Mouse (Mus musculus) c-Kit-positive CD71-negative TER-119-negative erythroid progenitor cells, embryonic 14.5 days (primary cell): Measurements from ENCODE around the gene Efna5.

Source experiments
- DNase-seq: peaks from one replicate; pipeline ENCODE4 v3.0.0-alpha.2; 2013; ENCODE audit warnings: low read depth

Efna5 gene

DNA sequence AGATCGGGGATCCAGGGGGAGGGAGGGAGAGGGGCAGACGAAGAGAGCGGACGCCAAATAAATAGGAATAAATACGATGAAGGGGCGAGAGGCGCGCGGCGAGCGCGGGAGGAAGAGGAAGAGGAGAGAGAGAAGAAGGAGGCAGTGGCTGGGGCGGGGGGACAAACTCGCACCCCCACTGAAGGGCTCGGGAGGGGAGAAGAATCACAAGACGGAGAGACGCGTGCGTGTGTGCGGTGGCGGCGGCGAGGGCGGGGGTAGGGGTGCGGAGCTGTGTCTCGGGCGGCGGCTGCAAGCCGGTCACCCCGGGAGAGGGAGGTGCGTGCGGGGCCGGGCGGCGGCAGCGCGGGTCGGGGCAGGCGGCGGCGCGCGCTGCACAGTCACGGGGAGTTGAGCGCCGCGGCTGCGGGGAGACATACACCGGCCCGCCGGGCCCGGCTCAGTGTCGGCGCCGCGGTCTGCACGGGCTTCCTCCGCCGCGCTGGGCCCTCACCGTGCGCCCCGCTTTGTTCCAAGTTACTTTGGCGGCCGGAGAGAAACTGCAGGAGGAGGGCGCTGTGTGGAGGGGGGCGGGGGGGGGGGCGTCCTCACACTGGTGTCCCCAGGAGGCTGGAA is at the start of gene Efna5:
Gene Efna5, minus strand, starts transcription at position 142 of the 615 bp plus-strand sequence.
- no peak for DNase-seq

GRCm38 (mm10) chr17:62915304-62915703 is 34.2 kb upstream of the Efna5 start:
- no peak for DNase-seq

DNA sequence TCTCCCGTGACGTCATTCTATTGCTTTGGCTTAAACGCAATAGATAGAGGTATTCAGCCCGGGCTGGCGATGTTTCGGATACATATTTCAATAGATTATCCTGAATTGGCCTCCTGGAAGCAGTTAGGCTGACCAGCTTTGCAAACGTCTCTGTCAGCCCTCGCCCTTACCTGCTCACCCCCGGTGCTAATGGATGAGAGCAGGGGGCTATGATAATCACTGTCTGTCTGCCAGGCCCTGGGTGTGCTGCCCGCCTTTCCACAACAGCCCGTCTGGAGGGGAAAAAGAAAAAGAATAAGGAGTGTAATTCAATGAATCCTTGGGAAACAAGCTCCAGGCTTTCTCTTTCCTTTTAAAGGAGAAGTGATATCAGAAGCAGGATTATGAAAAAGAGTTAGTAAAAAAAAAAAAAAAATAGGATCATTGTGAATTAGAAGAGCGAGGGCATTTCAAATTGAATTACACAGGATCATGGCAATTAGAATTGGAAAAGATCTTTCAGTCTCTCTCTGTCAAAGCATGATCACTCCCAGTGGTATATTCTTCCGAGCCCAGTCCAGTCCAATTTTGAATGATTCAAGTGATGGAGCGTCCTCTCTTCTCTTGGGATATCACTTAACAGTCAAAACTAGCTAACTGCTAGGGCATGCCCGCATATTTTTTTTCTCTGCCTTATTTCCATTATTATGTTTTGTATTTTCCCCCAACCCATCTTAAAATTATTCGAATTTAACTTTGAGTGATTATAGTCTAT is 24.8 kb upstream of the Efna5 start:
- no peak for DNase-seq

DNA sequence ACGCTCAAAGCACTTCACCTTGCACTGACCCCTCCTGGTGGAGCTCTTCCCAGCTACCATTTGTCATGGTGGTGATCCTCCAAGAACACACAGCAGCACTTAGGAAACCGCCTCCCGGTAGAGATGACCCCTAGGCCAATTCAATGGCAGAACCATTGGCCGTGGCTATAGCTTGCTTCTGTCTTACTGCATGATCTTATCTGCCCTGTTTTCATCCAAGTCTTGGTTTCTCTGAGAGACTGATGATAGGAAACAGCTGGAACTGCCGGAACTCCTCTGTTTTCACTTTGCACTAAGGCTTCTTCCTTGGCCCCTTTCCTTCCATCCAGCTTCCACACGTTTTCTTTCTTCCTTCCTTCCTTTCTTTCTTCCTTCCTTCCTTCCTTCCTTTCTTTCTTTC is 17.9 kb upstream of the Efna5 start:
- no peak for DNase-seq

- DNase-seq, result no peak
Observed at GRCm38 (mm10) chr17:62889991-62890390, 8.9 kb upstream of the Efna5 start.

- no peak for DNase-seq
Observed at GRCm38 (mm10) chr17:62884129-62884506, 3.0 kb upstream of the Efna5 start.

GRCm38 (mm10) chr17:62883476-62884128 is 2.5 kb upstream of the Efna5 start:
- DNase-seq, result no peak

- no peak for DNase-seq
Observed at GRCm38 (mm10) chr17:62882726-62883475, 1.8 kb upstream of the Efna5 start.

DNA sequence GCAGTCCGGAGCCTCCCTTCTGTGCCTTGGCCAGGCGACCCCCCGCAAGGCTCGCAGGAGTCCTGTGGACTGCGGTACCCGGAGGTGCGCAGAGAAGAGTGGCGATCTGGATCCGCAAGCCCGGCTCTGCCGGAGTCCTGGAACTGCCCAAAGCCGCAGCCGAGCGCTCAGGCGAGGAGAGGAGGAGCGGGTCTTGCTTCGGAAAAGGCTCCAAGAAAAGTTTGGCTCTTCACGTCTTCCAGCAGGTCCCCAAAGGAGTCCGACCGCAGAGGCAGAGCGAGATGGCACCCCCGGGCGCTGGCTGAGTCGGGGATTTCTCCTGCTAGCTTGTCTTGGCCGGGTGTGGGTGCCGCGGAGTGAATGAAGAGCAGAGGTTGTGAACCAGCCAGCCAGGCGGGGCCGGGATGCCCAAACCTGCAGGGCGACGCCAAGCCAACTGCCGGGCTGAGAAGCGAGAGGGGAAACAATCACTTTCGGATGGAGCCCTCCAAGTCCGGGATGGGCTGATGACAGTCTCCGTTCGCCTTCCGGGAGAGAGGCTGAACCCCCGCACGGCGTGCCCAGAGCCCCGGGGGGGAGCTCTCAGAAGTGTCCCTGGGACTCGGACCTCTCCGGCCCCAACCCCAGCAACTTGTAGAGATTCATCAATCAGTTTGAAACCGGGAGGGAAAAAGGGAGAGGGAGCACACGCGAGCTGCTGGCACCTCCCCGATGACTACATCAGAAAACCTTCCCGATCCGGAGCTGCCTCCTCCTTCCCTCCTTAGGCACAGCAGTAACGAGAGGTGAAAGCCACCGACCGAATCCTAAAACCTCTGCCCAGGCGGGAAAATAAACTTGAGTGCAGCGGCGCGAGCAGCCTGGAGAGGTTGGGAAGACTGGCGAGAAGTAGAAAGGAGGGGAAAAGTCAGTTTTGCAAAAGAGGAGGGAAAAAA is 941 bp upstream of the Efna5 start:
- DNase-seq, result no peak

- DNase-seq, result no peak
Observed at GRCm38 (mm10) chr17:62880311-62881175, 574 bp downstream of the Efna5 start.

DNA sequence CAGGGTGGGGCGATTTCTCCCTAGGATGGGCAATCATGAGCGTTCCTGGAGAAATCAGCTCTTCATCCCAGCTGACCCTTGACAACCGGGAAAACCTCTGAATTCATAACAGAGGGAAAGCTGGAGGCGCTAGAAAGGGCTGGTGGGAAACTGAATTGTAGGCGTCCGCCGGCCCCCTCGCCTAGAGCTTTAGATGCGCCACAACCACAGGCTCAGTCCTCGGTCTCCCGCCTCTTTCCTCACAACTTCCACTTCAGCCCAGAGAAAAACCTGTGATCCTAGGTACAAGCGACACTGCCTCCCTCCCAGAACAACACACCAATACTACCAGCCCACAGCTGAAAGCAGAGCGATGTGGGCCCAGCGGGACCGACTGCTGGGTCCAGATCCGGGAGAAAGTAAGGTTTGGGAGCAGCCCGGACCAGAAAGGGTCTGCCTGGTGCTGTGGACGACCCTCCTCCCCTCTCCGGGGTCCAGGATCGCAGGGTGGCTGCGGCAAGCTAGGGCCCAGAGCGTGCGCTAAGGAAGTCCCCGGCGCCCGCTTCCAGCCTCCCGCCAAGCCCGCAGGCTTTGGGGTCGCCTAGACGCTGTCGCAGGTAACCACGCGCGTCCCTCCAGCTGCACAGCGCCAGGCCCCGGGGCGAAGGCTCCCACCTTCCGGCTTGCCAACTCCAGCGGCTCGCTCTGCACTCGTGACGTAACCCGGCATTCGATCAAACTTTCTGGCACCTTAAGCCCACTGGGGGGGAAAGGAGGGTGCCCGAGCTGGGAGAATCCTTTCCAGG is 1.4 kb downstream of the Efna5 start:
- no peak for DNase-seq

GRCm38 (mm10) chr17:62875727-62876126 is 5.4 kb downstream of the Efna5 start:
- DNase-seq, result no peak

DNA sequence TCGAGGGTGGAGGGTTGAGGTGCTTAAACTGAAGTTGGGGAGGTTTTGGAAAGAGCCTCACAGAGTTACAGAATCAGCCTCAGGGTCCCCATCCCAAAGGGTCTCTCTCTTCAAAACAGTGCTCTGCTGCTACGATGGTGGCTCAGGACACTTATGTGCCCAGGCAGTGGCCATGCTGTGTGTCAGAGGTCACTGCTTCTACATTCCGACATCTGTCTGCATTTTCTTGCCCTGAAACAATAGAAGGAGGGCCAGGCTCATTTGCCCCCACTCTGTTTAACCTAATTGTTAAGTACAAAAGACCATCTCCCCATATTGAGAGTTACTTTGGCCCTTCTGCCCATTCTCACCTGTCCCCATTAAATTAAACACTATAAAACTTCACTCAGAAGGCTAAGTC is 9.2 kb downstream of the Efna5 start:
- no peak for DNase-seq

- no peak for DNase-seq
Observed at GRCm38 (mm10) chr17:62871191-62871590, 9.9 kb downstream of the Efna5 start.

DNA sequence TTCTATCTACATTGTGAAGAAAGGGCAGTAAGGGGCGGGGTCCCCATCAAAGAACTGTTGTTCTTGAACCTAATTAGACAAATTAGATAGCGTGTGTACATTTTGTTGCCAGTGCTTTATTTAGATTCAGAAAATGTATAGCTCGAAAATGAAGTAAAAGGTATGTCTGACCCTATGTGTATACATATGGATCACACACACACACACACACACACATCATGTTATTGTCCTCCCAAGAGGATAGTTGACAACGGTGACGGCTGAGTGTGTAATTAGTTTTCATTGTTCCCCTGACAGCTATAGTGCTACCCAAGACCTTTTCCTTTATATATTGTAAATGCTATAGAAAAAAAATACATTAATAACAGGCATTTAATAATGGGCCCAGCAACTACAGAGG is 10.7 kb downstream of the Efna5 start:
- DNase-seq, result no peak

DNA sequence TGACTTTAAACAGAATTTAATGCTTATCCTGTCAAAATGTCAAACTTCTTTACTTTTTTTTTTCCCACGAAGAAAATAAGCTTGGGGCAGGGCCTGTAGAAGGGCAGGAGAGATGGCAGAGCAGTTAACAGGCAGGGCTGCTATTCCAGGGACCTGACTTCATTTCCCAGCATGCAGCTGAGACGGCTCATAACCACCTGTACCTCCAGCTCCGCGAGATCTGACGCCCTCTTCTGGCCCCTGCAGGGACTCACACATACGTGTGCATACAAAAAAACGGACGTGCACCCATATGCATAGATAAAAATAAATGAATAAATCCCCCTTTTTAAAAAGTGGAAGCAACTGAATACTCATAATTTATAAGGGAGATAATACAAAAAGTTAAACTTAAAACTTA is 16.2 kb downstream of the Efna5 start:
- DNase-seq, result no peak

DNA sequence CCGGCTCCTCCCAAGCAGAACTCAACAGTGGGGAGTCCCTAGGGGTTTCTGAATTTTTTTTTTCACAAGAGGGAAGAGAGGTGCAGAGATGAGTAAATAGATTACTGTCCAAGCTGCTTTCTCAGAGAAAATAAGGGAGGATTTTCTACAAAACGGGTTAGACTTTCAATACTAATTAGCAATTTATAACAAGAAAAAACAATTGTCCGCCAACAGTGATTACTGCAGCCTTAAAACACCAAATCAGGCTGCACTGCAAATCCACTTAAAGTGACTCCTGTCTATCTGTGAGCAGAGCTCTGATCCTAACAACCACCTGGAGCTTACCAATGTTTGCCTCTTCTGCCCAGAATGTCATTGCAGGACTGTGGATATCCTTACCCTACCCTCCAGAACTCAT is 18.1 kb downstream of the Efna5 start:
- no peak for DNase-seq

GRCm38 (mm10) chr17:62862298-62862999 is 18.7 kb downstream of the Efna5 start:
- no peak for DNase-seq

- no peak for DNase-seq
Observed at GRCm38 (mm10) chr17:62857275-62857674, 23.8 kb downstream of the Efna5 start.
